Mouse (Mus musculus) liver, embryonic 11.5 days (tissue): ENCODE data around the gene Ccp110. TPM values are rescaled to one million over a fixed set of nuclear protein-coding genes. Genes with fewer than 3 reads are reported as not detected.

Experiments used
- ATAC-seq: fragments of 200-750 bp; cut with Nextera tagmentation; replicated peaks from 2 replicates; pipeline ENCODE4 v1.8.0; 2017; ENCODE audit warnings: moderate number of reproducible peaks, mild to moderate bottlenecking, moderate TSS enrichment, moderate library complexity; ENCODE audit not compliant: low FRiP score
- DNase-seq: peaks from one replicate; pipeline ENCODE4 v3.0.0-alpha.2; 2017; ENCODE audit warnings: low spot score
- H3K27ac ChIP-seq: fragments of 300-500 bp; sonication (generic); 2 replicates; pipeline ENCODE4 v1.5.1; 2014; ENCODE audit warnings: mild to moderate bottlenecking, low read depth, low read length, control low read depth
- H3K27me3 ChIP-seq: fragments of 300-500 bp; sonication (generic); replicated peaks from 2 replicates; pipeline ENCODE4 v1.6.1; 2014; ENCODE audit warnings: low read length, mixed read lengths; ENCODE audit not compliant: control insufficient read depth, insufficient read depth
- H3K36me3 ChIP-seq: fragments of 300-500 bp; sonication (generic); 2 replicates; pipeline ENCODE4 v1.6.1; 2014; ENCODE audit warnings: mild to moderate bottlenecking, low read length, moderate library complexity, mixed read lengths; ENCODE audit not compliant: control insufficient read depth, insufficient read depth
- H3K4me1 ChIP-seq: fragments of 300-500 bp; sonication (generic); replicated peaks from 2 replicates; pipeline ENCODE4 v1.6.1; 2014; ENCODE audit warnings: low read length, mixed read lengths; ENCODE audit not compliant: control insufficient read depth, insufficient read depth
- H3K4me2 ChIP-seq: fragments of 300-500 bp; sonication (generic); 2 replicates; pipeline ENCODE4 v1.6.1; 2014; ENCODE audit warnings: mild to moderate bottlenecking, control low read depth, moderate library complexity
- H3K4me3 ChIP-seq: fragments of 300-500 bp; sonication (generic); 2 replicates; pipeline ENCODE4 v1.5.1; 2014; ENCODE audit warnings: low read depth, low read length, control low read depth
- H3K9ac ChIP-seq: fragments of 300-500 bp; sonication (generic); 2 replicates; pipeline ENCODE4 v1.6.1; 2014; ENCODE audit warnings: low read depth, low read length, control low read depth
- H3K9me3 ChIP-seq: fragments of 300-500 bp; sonication (generic); 2 replicates; pipeline ENCODE4 v1.6.1; 2016; ENCODE audit warnings: low read length, inconsistent platforms, mixed read lengths; ENCODE audit not compliant: control insufficient read depth
- WGBS: fragments of 180-500 bp; shearing (Covaris S2); extraction: QIAGEN DNeasy Blood & Tissue Kit; methylation state at CpG from one replicate; pipeline ENCODE4 v1.1.7; 2014; 5-methylcytosine and 5-hydroxymethylcytosine counted together
- polyA plus RNA-seq: library from polyadenylated mRNA; unstranded; fragments of >200 nt; fragmentation: Nextera tagmentation; extraction: Ambion mirVana; gene quantifications from 2 replicates; pipeline ENCODE4 v1.2.1, GENCODE M21; 2014

Ccp110 gene
- polyA plus RNA-seq, 1 experiment from 2014 or later = 7.9 TPM

- WGBS = 83% methylated on average over 3 of the region's 4 CpGs
- H3K27ac ChIP-seq = no peak overlapping the region
- H3K4me2 ChIP-seq = no peak overlapping the region
- no peak for DNase-seq
- no peaks in the 10 kb centered on the region for H3K36me3 ChIP-seq
- H3K9ac ChIP-seq = no peak overlapping the region
- no peak for ATAC-seq
- no peak overlapping the region for H3K4me3 ChIP-seq
- no peaks in the 10 kb centered on the region for H3K9me3 ChIP-seq
- no peaks in the 10 kb centered on the region for H3K27me3 ChIP-seq
- peaks cover 13% of the 10 kb centered on the region for H3K4me1 ChIP-seq
Measured at GRCm38 (mm10) chr7:118708002-118708401, 4.3 kb upstream of the Ccp110 start.

GRCm38 (mm10) chr7:118710776-118711175 is 1.6 kb upstream of the Ccp110 start:
- Histone ChIP-seq H3K4me3 (no peak overlapping the region), H3K27me3 (no peaks in the 10 kb centered on the region), H3K9ac (no peak overlapping the region), H3K9me3 (no peaks in the 10 kb centered on the region), H3K4me1 (peaks cover 8% of the 10 kb centered on the region), H3K4me2 (no peak overlapping the region), H3K36me3 (0 out of 2 replicates have a peak, but pooled peaks cover 2% of the 10 kb centered on the region), H3K27ac (no peak overlapping the region)
- ATAC-seq (no peak), DNase-seq (no peak)
- 62% methylated on average over 5 of the region's 5 CpGs for WGBS

GRCm38 (mm10) chr7:118714873-118715272 is 2.5 kb downstream of the Ccp110 start:
- 0 out of 2 replicates have a peak, but pooled peaks cover 5% of the 10 kb centered on the region for H3K4me1 ChIP-seq
- WGBS = 98% methylated on average over 1 of the region's 1 CpGs
- DNase-seq = no peak
- no peaks in the 10 kb centered on the region for H3K9me3 ChIP-seq
- no peak overlapping the region for H3K9ac ChIP-seq
- no peak overlapping the region for H3K4me3 ChIP-seq
- no peaks in the 10 kb centered on the region for H3K27me3 ChIP-seq
- no peak overlapping the region for H3K27ac ChIP-seq
- H3K36me3 ChIP-seq = peaks cover 4% of the 10 kb centered on the region; the same call in 1 of the 2 replicates
- no peak for ATAC-seq
- H3K4me2 ChIP-seq = no peak overlapping the region

GRCm38 (mm10) chr7:118718066-118718465 is 5.7 kb downstream of the Ccp110 start:
- ATAC-seq (no peak), DNase-seq (no peak)
- 91% methylated on average over 4 of the region's 4 CpGs for WGBS
- Histone ChIP-seq H3K27ac (no peak overlapping the region), H3K4me2 (no peak overlapping the region), H3K36me3 (peaks cover 10% of the 10 kb centered on the region; the same call in 1 of the 2 replicates), H3K9ac (no peak overlapping the region), H3K4me3 (no peak overlapping the region), H3K27me3 (no peaks in the 10 kb centered on the region), H3K9me3 (no peaks in the 10 kb centered on the region), H3K4me1 (0 out of 2 replicates have a peak, but pooled peaks cover 5% of the 10 kb centered on the region)

GRCm38 (mm10) chr7:118723927-118724326 is 11.6 kb downstream of the Ccp110 start:
- Histone ChIP-seq H3K9ac (no peak overlapping the region), H3K4me1 (no peaks in the 10 kb centered on the region), H3K4me2 (no peak overlapping the region), H3K9me3 (no peaks in the 10 kb centered on the region), H3K27me3 (no peaks in the 10 kb centered on the region), H3K4me3 (no peak overlapping the region), H3K27ac (no peak overlapping the region), H3K36me3 (peaks cover 13% of the 10 kb centered on the region; the same call in 1 of the 2 replicates)
- 92% methylated on average over 9 of the region's 9 CpGs for WGBS
- DNase-seq (no peak), ATAC-seq (no peak)

- no peak for DNase-seq
- no peak overlapping the region for H3K4me3 ChIP-seq
- H3K4me1 ChIP-seq = no peaks in the 10 kb centered on the region
- H3K27ac ChIP-seq = no peak overlapping the region
- H3K9ac ChIP-seq = no peak overlapping the region
- no peak for ATAC-seq
- no peaks in the 10 kb centered on the region for H3K27me3 ChIP-seq
- peaks cover 15% of the 10 kb centered on the region; the same call in 1 of the 2 replicates for H3K36me3 ChIP-seq
- no peak overlapping the region for H3K4me2 ChIP-seq
- no peaks in the 10 kb centered on the region for H3K9me3 ChIP-seq
- 79% methylated on average over 2 of the region's 2 CpGs for WGBS
Measured at GRCm38 (mm10) chr7:118725459-118725858, 13.1 kb downstream of the Ccp110 start.

- H3K36me3 ChIP-seq = peaks cover 12% of the 10 kb centered on the region; the same call in 1 of the 2 replicates
- WGBS = 81% methylated on average over 13 of the region's 13 CpGs
- DNase-seq = no peak
- H3K9me3 ChIP-seq = no peaks in the 10 kb centered on the region
- no peak for ATAC-seq
- no peak overlapping the region for H3K9ac ChIP-seq
- no peaks in the 10 kb centered on the region for H3K27me3 ChIP-seq
- H3K4me1 ChIP-seq = no peaks in the 10 kb centered on the region
- no peak overlapping the region for H3K27ac ChIP-seq
- H3K4me2 ChIP-seq = no peak overlapping the region
- H3K4me3 ChIP-seq = no peak overlapping the region
Measured at GRCm38 (mm10) chr7:118728846-118729587, 16.7 kb downstream of the Ccp110 start.

- no peak for ATAC-seq
- H3K36me3 ChIP-seq = peaks cover 10% of the 10 kb centered on the region; the same call in 1 of the 2 replicates
- H3K9me3 ChIP-seq = no peaks in the 10 kb centered on the region
- H3K4me3 ChIP-seq = no peak overlapping the region
- no peak overlapping the region for H3K9ac ChIP-seq
- no peak overlapping the region for H3K27ac ChIP-seq
- H3K4me1 ChIP-seq = no peaks in the 10 kb centered on the region
- 92% methylated on average over 3 of the region's 3 CpGs for WGBS
- DNase-seq = no peak
- H3K4me2 ChIP-seq = no peak overlapping the region
- H3K27me3 ChIP-seq = no peaks in the 10 kb centered on the region
Measured at GRCm38 (mm10) chr7:118731781-118732180, 19.4 kb downstream of the Ccp110 start.

- Histone ChIP-seq H3K27ac (no peak overlapping the region), H3K36me3 (peaks cover 5% of the 10 kb centered on the region; the same call in 1 of the 2 replicates), H3K4me2 (no peak overlapping the region), H3K4me1 (no peaks in the 10 kb centered on the region), H3K4me3 (no peak overlapping the region), H3K9me3 (no peaks in the 10 kb centered on the region), H3K27me3 (no peaks in the 10 kb centered on the region), H3K9ac (no peak overlapping the region)
- WGBS = 93% methylated on average over 13 of the region's 13 CpGs
- ATAC-seq (no peak), DNase-seq (no peak)
Measured at GRCm38 (mm10) chr7:118733225-118733624, 20.9 kb downstream of the Ccp110 start.
